Mouse (Mus musculus) kidney, postnatal 25 days (tissue): ENCODE measurements around the gene Slc24a1.

Source experiments
- DNase-seq, 2 experiments: peaks; one replicate each; pipeline ENCODE4 v3.0.0; 2021; ENCODE audit warnings: mixed read lengths in 2 of 2

Slc24a1 gene

DNA sequence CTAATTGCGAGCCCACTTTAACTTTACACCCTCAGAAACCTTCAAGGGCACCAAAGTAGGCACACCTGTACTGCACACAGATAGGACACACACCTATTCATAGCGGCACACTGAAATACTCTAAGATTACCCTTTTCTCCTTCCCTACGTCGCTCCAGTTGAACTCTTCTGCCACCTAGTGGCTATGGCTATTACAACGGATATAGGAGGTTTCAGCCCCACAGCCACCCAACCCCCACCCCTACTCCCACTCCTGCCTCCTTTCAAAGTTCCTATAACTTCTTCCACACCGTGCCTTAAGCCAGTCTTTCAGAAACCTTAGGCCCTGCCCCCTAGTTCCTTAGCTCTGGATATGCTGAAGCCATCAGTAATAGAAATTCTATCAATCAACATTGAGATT is 14.9 kb downstream of the Slc24a1 start:
- DNase-seq: peak; percentile 59 to 80

DNA sequence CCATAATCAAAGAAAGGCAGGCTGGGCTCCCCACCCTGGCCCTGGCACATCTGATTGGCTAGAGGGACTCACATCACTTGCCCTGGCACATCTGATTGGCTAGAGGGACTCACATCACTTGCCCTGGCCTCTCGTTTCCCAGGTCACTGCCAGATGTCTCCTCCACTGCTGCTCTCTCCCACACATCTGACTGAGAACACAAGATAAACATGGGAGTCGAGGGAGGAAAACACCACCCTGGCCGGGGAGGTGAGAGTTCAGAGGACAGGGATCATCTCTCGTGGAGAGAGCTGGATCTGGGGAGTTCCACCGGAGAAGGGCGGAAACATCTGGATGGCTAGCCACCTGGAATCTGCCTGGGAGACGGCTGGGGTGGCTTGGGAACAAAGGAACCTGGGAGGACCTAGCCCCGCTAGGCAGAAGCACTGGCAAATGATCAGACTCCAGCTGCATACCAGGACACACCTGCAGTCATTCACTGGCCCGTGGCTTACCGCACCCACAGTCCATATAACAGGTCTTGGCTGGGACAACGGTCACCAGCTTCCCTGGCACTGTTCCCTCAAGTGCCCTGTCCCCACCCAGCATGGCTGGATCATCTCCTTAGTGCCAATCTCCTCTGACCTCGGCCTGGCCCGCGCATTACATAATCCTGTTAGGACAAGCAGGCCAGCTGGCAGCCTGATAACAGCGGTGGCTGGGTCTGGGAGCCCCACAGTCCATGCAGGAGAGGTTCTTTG is 17.2 kb downstream of the Slc24a1 start:
- DNase-seq: peak; percentile 64 to 89

DNA sequence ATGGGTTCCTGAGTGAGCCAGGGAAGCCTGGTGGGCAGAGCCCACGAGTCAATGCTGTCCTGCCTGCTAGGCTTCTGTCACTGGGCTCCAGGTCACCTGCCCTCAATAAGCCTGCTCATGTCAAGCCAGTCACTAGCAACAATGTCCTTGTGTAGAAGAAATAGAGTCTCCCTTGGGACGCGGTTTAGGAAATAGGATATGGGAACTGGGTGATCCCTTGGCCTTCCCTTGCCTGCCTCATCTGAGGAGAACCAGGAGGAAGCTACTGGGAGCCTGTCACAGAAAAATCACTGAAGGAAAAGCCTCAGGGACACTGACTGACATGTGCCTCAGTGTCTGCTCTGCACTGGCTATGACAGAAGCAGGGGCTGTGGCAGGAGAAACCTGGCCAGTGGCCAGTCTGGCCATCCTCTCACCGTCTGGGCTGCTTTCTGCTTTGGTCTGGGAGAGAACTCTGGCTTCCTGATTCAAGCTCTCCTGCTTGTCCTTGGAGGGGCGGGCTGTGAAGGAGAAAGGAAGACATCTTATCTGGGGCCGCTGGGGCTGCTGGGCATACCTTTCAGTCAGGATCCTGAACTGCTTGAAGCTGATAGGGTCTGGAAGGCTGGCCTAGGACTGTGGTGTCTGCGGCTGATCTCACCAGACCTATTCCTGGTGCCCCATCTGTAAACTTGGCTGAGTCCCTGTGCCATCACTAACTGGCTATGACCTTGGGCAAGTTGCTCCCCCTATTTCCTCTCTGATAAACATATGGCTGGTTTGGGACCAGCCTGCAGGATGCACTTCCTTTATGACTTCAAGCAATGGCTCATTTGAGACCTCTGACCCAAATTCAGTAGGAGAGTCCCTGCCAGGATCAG is 19.4 kb downstream of the Slc24a1 start:
- DNase-seq: peak in 1 of 2 experiments; percentile 28

DNA sequence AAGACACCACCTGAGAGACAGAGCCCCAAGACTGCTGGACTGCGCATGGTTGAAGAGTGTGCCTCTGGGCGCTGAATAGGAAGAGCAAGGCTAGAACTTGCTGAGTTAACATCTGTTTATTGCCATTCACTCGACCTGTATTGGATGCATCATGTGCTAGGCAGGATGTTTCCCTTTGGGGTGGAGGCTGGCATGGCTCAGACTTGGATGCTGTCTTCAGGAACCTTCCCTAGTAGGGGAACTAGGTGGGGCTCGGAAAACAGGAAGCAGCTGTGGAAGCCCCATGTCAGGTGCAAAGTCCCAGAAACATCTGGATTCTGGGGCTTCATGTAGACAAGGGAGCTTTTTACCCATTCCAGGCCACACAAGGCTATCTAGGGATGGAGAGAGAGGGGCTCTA is 21.2 kb downstream of the Slc24a1 start:
- peak in 1 of 2 experiments; percentile 34 for DNase-seq

DNA sequence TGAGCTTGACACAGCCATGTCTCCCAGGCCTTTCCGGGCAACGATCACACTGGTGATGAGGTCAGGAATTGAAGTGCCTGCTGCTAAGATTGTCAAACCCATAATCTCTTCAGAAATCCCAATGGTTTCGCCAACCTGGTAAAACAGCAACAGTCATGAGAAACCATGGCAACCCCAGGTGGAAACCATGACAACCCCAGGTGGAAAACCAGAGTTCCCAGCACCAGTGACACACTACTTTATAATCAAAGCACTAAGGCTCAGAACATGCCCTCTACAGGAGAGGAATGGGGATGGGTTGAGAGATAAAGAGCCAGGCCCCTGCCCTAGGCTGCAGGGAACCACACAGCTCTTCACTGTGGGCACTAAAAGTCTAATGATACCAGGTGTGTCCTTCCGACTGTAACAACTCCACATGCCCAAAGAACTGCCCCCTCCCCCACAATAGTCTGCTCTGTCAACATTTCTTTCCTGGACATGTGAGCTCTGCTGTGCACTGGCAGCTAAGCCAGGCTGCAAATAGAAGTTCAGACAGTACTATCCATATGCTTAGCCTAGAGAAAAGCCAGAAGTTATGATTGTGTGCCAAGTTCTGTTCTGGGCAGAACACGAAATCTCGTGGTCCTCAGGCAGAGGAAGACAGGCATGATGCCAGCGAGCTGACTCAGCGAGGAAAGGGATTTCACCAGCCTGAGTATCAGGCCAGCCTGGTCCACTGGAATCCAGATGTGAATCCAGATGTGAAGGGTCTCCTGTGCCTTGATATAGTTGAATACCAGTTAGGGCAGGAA is 25.0 kb downstream of the Slc24a1 start:
- peak; percentile 23 to 47 for DNase-seq

DNA sequence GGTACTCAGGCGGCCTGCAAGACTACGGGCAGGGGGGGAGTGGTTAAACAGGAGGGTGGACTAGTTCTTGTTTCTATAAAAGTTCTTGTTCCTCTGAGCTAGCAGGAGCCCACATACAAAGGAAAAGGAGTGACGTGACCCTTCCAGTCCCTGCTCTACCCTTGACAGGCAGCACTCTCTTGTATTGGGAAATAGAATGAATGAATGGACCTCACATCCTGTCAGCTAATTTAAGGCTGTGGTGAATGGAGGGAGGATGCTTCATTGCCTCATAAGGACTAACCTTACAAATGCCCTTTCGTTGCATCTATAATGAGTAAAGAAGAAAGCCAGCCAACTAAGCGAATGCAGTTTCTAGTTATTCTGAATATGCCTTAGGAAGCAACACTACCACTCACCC is 25.6 kb downstream of the Slc24a1 start:
- DNase-seq: no peak

DNA sequence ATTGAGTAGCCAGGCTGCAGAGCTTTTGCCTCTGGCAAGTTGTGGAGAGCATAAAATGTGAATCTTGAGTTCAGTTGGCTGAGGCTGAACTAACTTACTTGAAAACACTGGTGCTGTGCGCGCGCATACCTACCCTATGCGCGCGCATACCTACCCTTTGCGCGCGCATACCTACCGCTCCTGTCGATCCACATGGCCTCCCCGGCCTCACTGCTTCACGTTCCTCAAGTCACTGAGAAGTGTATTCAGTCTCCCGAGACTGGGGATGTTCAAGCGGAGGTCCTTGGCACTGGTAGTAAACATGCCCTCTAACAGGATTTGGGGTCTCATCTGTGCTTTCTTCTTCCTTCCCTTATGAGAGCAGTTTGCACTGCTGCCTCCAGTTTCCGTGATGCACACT is 32.8 kb downstream of the Slc24a1 start:
- DNase-seq: no peak

DNA sequence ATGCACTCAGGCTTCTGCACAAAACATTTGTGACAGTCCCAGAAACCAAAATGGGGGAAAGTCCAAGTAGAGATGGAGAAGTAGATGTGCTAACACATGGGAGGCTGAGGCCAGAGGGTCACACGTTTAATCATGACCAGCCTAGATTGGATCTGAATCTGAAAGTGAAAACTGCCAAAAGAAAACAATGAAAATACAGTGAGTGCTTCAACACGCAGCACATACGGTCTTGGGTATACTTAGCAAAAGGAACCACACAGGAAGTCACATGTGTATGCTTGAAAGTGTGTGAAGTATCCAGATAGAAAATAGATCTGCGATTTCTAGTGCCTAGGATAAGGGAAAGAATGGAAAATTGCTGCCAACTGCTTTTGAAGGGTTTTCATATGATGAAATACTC is 36.8 kb downstream of the Slc24a1 start:
- DNase-seq: no peak

DNA sequence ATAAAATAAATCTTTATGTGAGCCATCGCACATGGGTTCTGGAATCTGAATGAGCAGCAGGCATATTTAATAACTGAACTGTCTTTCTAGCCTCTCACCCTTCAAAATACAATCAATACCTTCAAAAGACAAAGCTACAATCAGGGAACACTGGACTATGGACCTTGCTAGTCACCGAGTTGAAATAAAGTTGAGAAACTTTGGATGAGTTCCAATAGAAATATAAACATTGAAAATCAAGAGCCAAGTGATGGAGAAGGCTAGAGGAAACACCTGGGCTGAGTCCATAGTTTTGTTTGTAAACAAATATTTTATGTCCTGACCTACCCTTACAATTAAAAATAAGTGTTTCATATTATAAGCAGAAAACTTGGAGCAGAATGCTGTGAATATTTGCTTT is 37.4 kb downstream of the Slc24a1 start:
- no peak for DNase-seq

DNA sequence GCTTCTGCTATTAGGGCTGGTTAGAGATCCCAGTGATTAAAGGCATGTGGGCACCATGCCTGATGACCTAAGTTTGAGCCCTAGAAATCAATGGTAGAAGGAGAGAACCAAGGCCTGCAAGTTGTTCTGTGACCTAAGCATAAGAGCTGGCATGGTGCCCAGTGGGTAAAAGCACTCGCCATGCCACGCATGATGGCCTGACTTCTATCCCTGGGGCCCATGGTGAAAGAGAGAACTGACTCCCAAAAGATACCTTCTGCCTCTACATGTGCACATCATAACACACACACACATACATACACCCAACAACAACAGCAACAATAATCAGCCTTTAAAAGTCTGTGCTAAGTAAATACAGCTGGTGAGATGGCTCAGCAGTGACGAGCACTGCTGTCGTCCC is 38.0 kb downstream of the Slc24a1 start:
- no peak for DNase-seq

DNA sequence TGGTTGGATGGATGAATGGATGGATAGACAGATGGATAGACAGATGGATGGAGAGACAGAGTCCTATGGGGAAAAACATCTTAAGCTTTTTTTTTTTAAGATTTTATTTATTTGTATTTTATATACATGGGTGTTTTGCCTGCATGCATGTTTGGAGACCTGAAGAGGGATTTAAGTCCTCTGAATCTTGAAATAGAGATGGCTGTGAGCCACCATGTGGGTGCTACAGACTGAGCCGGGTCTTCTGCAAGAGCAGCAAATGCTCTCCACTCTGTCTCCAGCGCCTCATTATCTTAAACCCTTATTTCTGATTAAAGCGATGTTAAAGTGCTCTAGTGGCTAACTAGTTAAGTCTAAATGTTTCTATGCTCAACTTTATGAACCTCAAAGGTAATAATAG is 44.0 kb downstream of the Slc24a1 start:
- DNase-seq: no peak

DNA sequence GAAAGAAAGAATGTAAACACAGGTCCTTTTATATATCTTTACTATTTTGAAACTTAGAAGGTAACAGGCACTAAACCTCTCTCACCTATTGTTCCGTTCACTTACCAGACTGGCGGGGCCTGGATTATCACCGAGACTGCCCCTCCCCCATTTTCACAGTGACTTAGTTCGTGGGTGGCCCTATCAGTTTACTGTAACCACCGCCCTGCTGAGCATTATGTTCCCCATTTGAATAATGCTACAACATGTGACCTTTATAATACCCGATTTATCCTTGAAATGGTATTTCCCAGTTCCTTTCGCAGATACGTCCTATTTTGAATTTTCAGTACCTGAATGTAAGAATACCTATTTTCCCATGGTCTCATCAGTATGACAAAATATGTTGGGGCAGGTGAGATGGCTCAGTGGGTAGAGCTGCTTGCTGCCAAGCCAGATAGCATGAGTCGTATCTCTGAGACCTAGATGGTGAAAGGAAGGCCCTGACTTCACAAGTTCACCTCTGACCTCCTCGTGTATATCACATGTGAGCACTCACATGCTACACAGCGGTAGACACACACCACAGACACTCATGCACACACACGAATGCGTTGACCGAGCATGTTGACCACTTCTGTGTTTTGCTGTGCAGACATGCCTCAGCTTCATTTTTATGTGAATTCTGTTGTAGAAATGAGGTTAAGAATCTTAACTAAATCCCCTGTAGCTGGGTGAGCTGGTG is 46.3 kb downstream of the Slc24a1 start:
- no peak for DNase-seq

DNA sequence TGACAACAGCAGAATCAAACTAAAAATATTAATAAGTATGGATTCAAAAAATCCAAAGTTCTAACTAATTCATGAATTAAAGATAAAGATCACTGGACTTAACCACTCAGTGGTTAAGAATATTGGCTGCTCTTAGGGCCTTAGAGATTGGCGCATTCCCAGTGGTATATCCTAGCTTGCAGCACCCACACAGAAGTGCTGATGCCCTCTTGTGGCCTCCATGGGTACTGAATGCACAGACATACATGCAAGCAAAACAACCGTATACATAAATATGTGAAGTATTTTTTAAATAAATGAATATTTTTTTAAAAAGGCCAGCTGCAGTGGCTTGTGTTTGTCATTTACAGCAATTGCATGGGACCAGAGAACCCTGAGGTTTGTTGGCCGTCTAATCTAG is 48.0 kb downstream of the Slc24a1 start:
- DNase-seq: peak; percentile 78 to 90

DNA sequence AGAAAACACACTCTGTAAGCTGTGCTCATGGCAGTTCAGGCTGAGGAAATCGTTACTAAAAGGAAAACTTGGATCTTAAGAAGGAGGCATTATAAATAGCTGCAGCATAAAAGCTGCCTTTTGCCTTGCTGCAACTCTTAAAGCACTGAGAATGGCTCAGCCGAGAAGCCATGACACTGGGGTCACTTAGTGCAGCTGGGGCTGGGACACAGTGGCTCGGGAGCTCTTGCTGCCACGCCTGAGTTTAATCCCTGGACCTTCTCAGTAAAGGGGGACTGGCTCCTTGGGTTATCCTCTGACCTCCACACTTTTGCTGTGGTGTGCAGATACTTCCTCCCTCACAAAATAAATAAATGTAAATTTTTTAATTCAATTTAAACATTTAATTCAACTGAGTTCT is 48.5 kb downstream of the Slc24a1 start:
- no peak for DNase-seq

DNA sequence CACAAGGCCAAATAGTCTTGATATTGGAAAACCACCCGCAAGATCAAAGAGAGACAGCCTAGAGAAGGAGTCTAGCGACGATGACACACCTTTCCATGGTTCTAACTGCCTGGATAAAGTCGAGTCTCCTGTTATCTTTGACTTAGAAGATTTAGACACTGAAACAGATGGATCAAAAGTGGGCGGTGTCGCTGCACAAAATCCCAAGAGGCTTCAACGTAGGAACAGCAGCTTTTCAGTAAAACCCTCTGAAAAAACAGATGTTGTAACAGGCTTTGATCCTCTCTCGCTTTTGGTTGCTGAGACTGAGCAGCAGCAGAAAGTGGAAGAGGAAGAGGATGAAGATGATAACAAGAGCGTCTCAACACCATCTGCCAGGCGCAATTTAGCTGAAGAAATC is 54.8 kb downstream of the Slc24a1 start:
- DNase-seq: no peak

DNA sequence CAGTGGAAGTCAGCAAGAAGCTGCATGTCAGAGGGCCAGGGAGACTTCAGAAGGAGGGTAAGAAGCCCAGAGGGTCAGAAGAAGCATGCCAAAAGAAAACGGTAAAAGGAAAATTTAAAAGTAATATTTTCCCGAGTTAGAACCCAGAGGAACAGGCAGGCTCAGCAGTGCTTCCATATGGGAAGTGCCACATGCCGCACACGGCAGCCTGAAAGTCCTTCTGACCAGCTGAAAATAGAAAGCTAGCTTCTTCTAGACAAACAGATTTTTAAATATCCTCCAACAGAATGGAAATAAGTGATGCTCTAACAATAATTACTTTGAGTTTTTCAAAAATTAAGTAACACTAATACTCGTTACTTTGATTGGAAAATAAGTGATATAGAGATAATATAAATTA is 65.4 kb downstream of the Slc24a1 start:
- no peak for DNase-seq
